Mouse (Mus musculus) kidney, adult 2 months (tissue): Measurements from ENCODE around the gene Slc25a17.

Source experiments
- CTCF ChIP-seq: fragments of 200-500 bp; conservative IDR thresholded peaks from 2 replicates; pipeline ENCODE4 v1.5.1; 2011; ENCODE audit warnings: low read depth, mild to moderate bottlenecking, control low read depth, low read length, moderate library complexity, mixed read lengths; ENCODE audit not compliant: insufficient read depth, insufficient read length
- POLR2A ChIP-seq: fragments of 200-500 bp; IDR thresholded peaks from one replicate; pipeline ENCODE4 v1.6.1; 2011; ENCODE audit warnings: low read depth, low read length, control low read depth

- peak; percentile 58 for TF ChIP-seq CTCF
- no peak for TF ChIP-seq POLR2A
These were observed 8.0 kb downstream of the Slc25a17 start for GRCm38 (mm10) chr15:81352638-81353037.
